Mouse (Mus musculus) neural tube, embryonic 12.5 days (tissue): ENCODE data around the gene Lrr1. TPM values are rescaled to one million over a fixed set of nuclear protein-coding genes. Genes with fewer than 3 reads are reported as not detected.

ENCODE experiments used
- ATAC-seq: fragments of 200-750 bp; cut with Nextera tagmentation; 2 replicates; pipeline ENCODE4 v1.8.0; 2017; ENCODE audit warnings: low read depth, mild to moderate bottlenecking, moderate TSS enrichment, moderate library complexity; ENCODE audit not compliant: low FRiP score
- H3K27ac ChIP-seq: fragments of 300-500 bp; sonication (generic); 2 replicates; pipeline ENCODE4 v1.5.1; 2016
- H3K27me3 ChIP-seq: fragments of 300-500 bp; sonication (generic); replicated peaks from 2 replicates; pipeline ENCODE4 v1.6.1; 2016; ENCODE audit warnings: mild to moderate bottlenecking
- H3K36me3 ChIP-seq: fragments of 300-500 bp; sonication (generic); 2 replicates; pipeline ENCODE4 v1.6.1; 2016; ENCODE audit warnings: mild to moderate bottlenecking
- H3K4me1 ChIP-seq: fragments of 300-500 bp; sonication (generic); 2 replicates; pipeline ENCODE4 v1.6.1; 2016
- H3K4me2 ChIP-seq: fragments of 300-500 bp; sonication (generic); replicated peaks from 2 replicates; pipeline ENCODE4 v1.6.1; 2016; ENCODE audit warnings: mild to moderate bottlenecking
- H3K4me3 ChIP-seq: fragments of 300-500 bp; sonication (generic); 2 replicates; pipeline ENCODE4 v1.5.1; 2016
- H3K9ac ChIP-seq: fragments of 300-500 bp; sonication (generic); 2 replicates; pipeline ENCODE4 v1.6.1; 2016; ENCODE audit warnings: mild to moderate bottlenecking
- H3K9me3 ChIP-seq: fragments of 300-500 bp; sonication (generic); 2 replicates; pipeline ENCODE4 v1.6.1; 2016; ENCODE audit warnings: mild to moderate bottlenecking
- WGBS: fragments of 180-500 bp; shearing (Covaris S2); methylation state at CpG from one replicate; pipeline ENCODE4 v1.1.7; 2016; 5-methylcytosine and 5-hydroxymethylcytosine counted together
- polyA plus RNA-seq: library from polyadenylated mRNA; unstranded; fragments of >200 nt; fragmentation: Nextera tagmentation; extraction: Ambion mirVana; gene quantifications from 2 replicates; pipeline ENCODE4 v1.2.1, GENCODE M21; 2016

Lrr1 gene
- polyA plus RNA-seq: 13.8 and 17.4 TPM in 2 replicates

DNA sequence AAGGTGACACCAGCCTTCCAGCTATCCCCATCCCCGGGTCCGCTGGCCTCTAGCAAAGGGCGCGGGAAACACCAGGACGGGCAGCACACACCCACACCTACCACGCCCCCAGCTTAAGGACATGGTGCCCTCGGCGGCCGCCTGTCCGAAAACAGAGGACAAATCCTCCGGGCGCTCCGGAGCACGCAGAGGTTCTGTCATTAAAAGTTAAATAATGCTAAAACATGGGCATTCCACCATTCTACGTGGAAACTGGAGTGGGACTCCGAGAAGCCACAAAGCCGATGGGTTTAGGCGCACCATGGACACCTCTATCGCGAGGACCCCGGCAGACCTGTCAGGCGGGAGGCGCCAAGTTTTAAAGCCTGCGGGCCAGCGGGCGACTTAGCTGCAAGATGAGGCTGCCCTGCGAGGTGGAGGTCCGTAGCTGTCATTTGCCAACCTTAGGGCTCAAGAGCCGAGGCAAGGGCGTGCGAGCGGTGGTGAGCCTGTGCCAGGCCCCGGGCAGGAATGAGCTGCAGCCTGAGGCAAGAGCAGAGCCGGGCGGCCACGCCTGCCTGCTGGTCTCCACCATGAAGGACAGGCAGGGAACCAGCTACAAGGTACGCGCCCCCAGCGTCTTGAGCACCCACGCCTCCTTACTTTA, at the start of gene Lrr1:
TSS of gene Lrr1 (plus strand) at position 354 of the 646 bp plus-strand sequence.
- WGBS: under 1% methylated on average over 40 of the region's 40 CpGs
- peak within 1 kb of the TSS; percentile 75 for H3K9ac ChIP-seq
- H3K4me2 ChIP-seq: peak within 1 kb of the TSS; percentile 96
- H3K36me3 ChIP-seq: no peaks in the 10 kb centered on the region
- peaks cover 14% of the 10 kb centered on the region for H3K4me1 ChIP-seq
- peak within 1 kb of the TSS; percentile 72 for H3K4me3 ChIP-seq
- peak; percentile 95 for ATAC-seq
- no peak within 1 kb of the TSS; the same call in 1 of the 2 replicates for H3K27ac ChIP-seq
- no peaks in the 10 kb centered on the region for H3K9me3 ChIP-seq
- no peaks in the 10 kb centered on the region for H3K27me3 ChIP-seq

DNA sequence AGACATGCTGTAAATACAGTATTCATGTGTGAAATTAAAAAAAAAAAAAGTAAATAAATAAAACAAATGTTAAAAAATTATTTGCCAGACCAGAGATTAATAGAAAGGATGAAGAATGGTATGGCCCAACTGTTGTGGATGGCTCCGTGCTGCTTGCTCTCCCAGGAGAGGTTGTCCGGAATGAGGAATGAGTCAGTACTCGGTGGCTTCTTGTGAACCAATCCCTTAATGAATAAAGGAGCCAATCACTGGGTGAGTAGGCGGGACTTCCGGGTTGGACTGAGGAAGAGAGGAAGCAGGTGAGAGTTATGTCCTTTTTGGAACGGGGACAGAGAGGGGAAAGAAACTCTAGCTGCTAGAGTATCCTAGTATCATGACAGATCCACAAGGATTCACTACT, 48.7 kb upstream of the Lrr1 start:
- H3K4me2 ChIP-seq: no peak overlapping the region
- no peak overlapping the region for H3K4me3 ChIP-seq
- H3K9ac ChIP-seq: no peak overlapping the region
- no peaks in the 10 kb centered on the region for H3K27me3 ChIP-seq
- H3K27ac ChIP-seq: no peak overlapping the region
- no peaks in the 10 kb centered on the region for H3K36me3 ChIP-seq
- 89% methylated on average over 6 of the region's 6 CpGs for WGBS
- H3K4me1 ChIP-seq: no peaks in the 10 kb centered on the region
- no peaks in the 10 kb centered on the region for H3K9me3 ChIP-seq
- no peak for ATAC-seq

DNA sequence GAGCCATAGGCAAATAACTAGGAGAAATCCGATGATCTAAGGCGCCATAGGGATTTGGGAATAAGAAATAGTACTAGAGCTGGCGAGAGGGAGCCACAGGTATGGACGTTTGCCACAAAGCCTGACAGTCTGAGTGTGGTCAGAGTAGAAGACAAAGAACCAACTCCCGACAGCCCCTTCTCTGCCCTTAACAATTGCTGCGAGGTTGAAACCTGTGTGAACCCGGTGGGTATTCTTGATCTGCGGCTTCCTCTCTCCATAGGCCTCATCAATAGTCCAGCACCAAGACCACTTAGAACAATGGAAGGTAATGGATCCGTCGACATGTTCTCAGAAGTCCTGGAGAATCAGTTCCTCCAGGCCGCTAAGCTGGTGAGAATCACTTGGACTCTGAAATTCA, 45.8 kb upstream of the Lrr1 start:
- Histone ChIP-seq H3K36me3 (no peaks in the 10 kb centered on the region), H3K9ac (no peak overlapping the region), H3K4me3 (no peak overlapping the region), H3K4me2 (no peak overlapping the region), H3K27ac (no peak overlapping the region), H3K4me1 (no peaks in the 10 kb centered on the region), H3K27me3 (no peaks in the 10 kb centered on the region), H3K9me3 (no peaks in the 10 kb centered on the region)
- 90% methylated on average over 11 of the region's 11 CpGs for WGBS
- ATAC-seq: no peak

DNA sequence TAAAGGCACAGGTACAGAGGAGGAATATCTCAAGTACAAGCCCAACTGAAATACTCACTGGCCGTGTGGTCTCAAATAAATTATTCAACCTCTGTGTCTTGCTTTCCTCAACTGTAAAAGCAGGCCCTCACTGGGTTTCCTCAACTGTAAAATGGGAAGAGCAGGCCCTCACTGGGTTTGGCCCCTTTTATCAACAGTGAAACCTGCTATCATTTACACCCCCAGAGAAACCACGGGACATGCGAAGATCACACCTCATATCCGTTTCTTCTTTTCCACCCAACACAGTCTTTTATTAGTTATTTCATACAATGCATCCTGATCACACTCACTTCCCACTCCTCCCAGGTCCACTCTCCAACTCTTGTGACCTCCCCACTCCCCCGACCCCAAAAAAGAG, 43.5 kb upstream of the Lrr1 start:
- Histone ChIP-seq H3K4me3 (no peak overlapping the region), H3K36me3 (no peaks in the 10 kb centered on the region), H3K27me3 (no peaks in the 10 kb centered on the region), H3K9me3 (no peaks in the 10 kb centered on the region), H3K27ac (no peak overlapping the region), H3K4me2 (no peak overlapping the region), H3K4me1 (no peaks in the 10 kb centered on the region), H3K9ac (no peak overlapping the region)
- 89% methylated on average over 5 of the region's 5 CpGs for WGBS
- ATAC-seq: no peak

DNA sequence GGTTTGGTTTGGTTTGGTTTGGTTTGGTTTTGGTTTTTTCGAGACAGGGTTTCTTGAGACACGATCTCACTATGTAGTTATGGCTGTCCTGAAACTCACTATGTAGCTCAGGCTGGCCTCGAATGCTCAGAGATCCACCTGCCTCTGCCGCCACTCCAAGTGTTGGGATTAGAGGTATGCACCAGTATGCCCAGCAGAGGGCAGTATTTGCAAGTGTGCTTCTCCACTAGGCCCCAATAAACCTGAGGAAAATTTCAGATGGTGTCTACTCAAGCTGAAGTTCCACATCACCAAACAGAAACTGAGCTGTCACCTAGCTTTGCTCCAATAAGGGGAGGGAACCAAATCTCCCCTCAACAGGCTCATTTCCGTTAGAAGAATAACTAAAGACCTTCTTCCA, 41.4 kb upstream of the Lrr1 start:
- Histone ChIP-seq H3K4me2 (no peak overlapping the region), H3K4me1 (no peaks in the 10 kb centered on the region), H3K4me3 (no peak overlapping the region), H3K36me3 (no peaks in the 10 kb centered on the region), H3K9me3 (no peaks in the 10 kb centered on the region), H3K9ac (no peak overlapping the region), H3K27me3 (no peaks in the 10 kb centered on the region), H3K27ac (no peak overlapping the region)
- ATAC-seq: no peak
- WGBS: 89% methylated on average over 5 of the region's 5 CpGs

DNA sequence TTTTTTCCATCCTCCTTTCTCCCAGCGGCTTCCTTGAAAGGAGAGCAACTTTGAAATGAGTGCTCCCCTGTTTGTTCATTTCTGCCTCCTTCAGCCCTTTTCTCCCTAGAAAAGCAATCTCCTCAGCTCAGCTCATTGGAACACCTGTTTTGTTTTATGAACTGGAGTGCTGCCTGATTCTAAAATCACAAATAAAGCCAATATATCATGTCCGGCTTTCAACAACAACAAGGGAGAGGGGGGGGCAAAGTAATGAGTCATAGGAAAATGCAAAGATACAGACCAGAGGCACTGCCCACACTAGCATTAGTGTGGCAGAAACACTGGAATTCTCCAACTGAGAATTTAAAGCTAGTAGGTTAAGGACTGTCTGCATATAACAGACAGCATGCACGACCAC, 41.0 kb upstream of the Lrr1 start:
- Histone ChIP-seq H3K4me1 (no peaks in the 10 kb centered on the region), H3K9ac (no peak overlapping the region), H3K4me3 (no peak overlapping the region), H3K27ac (no peak overlapping the region), H3K9me3 (no peaks in the 10 kb centered on the region), H3K4me2 (no peak overlapping the region), H3K27me3 (no peaks in the 10 kb centered on the region), H3K36me3 (no peaks in the 10 kb centered on the region)
- WGBS: 93% methylated on average over 3 of the region's 3 CpGs
- ATAC-seq: no peak

DNA sequence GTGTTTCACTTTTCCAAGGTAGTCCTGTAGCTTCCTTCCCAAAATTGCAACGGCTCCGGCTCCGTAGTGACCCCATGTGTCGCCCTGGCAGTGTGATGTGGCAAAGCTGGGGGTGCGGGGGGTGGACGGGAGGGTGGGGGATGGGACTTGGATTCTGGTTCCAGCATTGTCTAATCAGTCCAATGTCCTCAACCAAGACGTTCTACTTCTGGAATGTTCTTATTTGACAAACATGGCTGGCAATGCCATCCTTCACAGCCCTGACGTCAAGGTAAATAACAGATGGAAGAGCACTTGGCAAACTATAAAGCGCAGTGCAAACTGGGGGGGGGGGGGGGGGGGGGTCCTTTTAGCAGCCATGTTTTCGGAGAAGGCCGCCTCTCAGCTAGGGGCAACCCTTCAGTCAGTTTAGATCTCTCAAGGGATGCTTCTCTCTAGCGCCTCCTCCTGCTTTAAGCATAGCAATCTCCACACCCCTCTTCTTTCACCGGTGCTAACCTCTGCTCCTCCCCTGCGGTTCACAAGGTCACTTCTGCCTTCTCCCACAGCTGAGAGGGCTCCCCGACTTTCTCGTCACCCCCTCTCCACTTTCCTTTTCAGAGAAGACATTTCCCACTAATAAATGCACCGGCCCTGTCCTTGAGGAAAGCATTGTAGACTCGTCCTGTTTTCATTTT, 38.8 kb upstream of the Lrr1 start:
- Histone ChIP-seq H3K4me3 (no peak overlapping the region), H3K9ac (no peak overlapping the region), H3K4me1 (no peaks in the 10 kb centered on the region), H3K27ac (no peak overlapping the region), H3K36me3 (no peaks in the 10 kb centered on the region), H3K9me3 (no peaks in the 10 kb centered on the region), H3K27me3 (no peaks in the 10 kb centered on the region), H3K4me2 (peak overlapping the region; percentile 41)
- no peak for ATAC-seq
- WGBS: 40% methylated on average over 18 of the region's 18 CpGs

DNA sequence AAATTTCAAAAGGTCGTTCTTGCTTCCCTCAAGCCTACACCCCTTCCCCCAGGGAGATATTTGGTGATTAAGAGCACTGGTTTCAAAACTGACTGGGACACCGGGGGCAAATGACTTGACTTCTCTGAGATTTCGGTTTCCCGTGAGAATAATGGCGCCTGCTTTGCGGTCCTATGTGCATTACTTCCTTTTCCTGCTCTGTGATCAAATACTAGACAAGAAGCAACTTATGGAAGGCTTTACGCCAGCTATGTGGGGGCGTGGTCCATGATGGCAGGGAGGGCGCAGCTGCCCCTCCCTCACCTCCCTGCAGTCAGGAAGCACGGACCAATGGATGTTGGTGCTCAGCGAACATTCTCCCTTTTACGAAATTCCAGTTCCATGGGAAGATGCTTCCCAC, 38.1 kb upstream of the Lrr1 start:
- no peak overlapping the region for H3K4me3 ChIP-seq
- ATAC-seq: no peak

DNA sequence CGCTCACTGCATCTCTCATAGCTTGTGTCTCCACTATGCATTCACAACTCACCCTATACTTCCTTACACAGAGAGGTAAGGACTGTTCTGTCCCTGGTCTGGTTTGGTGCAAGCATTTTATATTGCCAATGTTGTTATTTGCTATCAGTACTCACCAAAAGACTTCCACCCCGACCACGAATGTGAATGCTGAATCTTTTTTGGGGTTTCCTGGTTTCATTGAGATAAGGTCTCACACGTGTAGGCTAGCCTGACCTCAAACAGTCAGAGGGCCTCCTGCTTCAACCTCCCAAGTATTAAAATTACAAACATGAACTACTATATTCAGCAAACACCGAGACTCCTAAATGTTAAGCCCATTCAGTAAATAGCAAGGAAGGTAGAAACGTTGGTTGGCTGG, 37.3 kb upstream of the Lrr1 start:
- Histone ChIP-seq H3K4me3 (no peak overlapping the region), H3K27ac (no peak overlapping the region), H3K36me3 (no peaks in the 10 kb centered on the region), H3K4me1 (no peaks in the 10 kb centered on the region), H3K27me3 (no peaks in the 10 kb centered on the region), H3K9ac (no peak overlapping the region), H3K9me3 (no peaks in the 10 kb centered on the region), H3K4me2 (no peak overlapping the region)
- 85% methylated on average over 6 of the region's 6 CpGs for WGBS
- ATAC-seq: no peak

More for the DNA sequence above, 38.1 kb upstream of the Lrr1 start:
- no peaks in the 10 kb centered on the region for H3K4me1 ChIP-seq
- no peak overlapping the region for H3K27ac ChIP-seq
- peak overlapping the region; percentile 41 for H3K4me2 ChIP-seq
- no peaks in the 10 kb centered on the region for H3K36me3 ChIP-seq
- H3K9me3 ChIP-seq: no peaks in the 10 kb centered on the region
- WGBS: 72% methylated on average over 12 of the region's 12 CpGs
- H3K9ac ChIP-seq: no peak overlapping the region
- no peaks in the 10 kb centered on the region for H3K27me3 ChIP-seq

DNA sequence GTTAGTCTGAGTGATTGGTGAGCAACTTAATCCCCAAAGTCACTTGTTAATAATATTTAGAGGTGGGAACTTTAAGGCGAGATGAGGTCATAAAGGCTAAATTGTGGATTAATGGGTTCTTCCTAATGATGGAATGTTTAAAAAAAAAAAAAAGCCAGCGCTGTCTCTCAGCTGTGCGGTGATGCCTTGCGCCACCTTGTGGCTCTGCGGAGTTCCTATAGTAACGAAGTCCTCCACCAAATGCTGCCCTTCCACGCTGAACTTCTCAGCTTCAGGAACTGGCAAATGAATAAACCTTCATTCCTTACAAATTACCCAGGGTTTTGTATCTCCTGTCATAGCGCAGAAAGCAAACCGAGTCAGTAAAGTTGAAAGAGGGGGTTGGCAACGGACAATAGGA, 36.6 kb upstream of the Lrr1 start:
- no peaks in the 10 kb centered on the region for H3K36me3 ChIP-seq
- H3K27ac ChIP-seq: no peak overlapping the region
- no peak overlapping the region for H3K4me2 ChIP-seq
- no peaks in the 10 kb centered on the region for H3K4me1 ChIP-seq
- no peak for ATAC-seq
- no peak overlapping the region for H3K9ac ChIP-seq
- no peaks in the 10 kb centered on the region for H3K27me3 ChIP-seq
- H3K9me3 ChIP-seq: no peaks in the 10 kb centered on the region
- 8% methylated on average over 10 of the region's 10 CpGs for whole genome bisulfite sequencing
- H3K4me3 ChIP-seq: no peak overlapping the region

DNA sequence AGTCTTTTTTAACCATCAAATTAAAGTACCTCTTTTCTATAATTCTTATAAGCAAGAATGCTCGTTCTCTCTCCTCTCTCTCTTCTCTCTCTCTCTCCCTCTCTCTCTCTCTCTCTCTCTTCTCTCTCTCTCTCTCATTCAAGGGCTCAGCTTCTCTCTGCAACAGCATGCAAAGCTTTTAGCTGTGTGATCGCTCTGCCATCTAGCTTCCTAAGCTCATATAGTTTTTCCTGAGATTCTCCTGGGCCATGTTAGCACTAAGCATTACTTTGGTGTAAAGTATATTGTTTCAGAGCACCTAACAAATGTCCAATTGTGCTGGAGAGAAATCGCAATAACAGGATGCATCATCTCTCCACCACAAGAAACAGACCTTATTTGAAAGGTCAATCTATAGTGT, 29.4 kb upstream of the Lrr1 start:
- Histone ChIP-seq H3K36me3 (no peaks in the 10 kb centered on the region), H3K9ac (no peak overlapping the region), H3K4me3 (no peak overlapping the region), H3K4me2 (no peak overlapping the region), H3K4me1 (no peaks in the 10 kb centered on the region), H3K27ac (no peak overlapping the region), H3K27me3 (no peaks in the 10 kb centered on the region), H3K9me3 (no peaks in the 10 kb centered on the region)
- WGBS: 91% methylated on average over 3 of the region's 3 CpGs
- no peak for ATAC-seq

DNA sequence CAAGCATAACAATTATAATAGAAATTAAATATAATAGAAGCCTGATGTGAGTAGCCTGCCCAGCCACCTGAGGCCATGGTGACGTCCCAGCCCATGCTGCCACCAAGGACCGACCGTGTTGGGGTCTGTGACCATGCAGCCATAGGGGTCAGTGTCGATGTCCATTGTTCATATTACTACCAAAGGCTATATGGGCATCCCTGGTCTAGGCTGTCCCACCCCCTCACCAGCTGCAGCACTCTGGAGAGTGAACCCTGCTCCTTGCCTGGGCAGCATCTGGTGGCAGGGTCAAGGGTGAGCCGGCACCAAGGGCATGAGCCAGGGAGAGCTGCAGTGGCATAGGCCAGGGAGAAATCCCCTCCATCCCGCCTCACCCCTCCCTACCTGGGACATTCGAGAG, 28.8 kb upstream of the Lrr1 start:
- ATAC-seq: no peak
- Histone ChIP-seq H3K4me3 (no peak overlapping the region), H3K27me3 (no peaks in the 10 kb centered on the region), H3K9ac (no peak overlapping the region), H3K27ac (no peak overlapping the region), H3K9me3 (no peaks in the 10 kb centered on the region), H3K4me1 (no peaks in the 10 kb centered on the region), H3K4me2 (no peak overlapping the region), H3K36me3 (no peaks in the 10 kb centered on the region)
- 89% methylated on average over 7 of the region's 7 CpGs for WGBS

DNA sequence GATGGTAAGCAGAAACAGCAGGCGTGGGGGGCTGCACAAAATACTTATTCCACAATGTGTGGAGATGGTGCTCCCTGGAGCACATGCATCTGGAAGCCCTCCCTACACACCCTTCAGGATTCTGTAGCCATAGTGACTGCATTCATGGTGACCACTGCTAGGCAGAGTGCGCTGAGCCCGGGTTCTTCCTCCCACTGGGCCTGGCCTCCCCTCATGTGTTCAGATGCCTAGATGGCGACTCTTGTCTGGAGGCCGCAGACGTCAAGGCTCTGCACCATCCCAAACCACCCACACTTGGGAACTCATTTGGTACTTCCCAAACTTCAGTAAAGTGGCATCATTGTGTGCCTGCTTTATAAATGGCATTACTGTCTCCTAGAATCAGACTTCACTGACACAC, 25.2 kb upstream of the Lrr1 start:
- whole genome bisulfite sequencing: 76% methylated on average over 6 of the region's 6 CpGs
- Histone ChIP-seq H3K9ac (no peak overlapping the region), H3K36me3 (no peaks in the 10 kb centered on the region), H3K4me2 (no peak overlapping the region), H3K4me3 (no peak overlapping the region), H3K27ac (no peak overlapping the region), H3K9me3 (no peaks in the 10 kb centered on the region), H3K27me3 (no peaks in the 10 kb centered on the region), H3K4me1 (no peaks in the 10 kb centered on the region)
- no peak for ATAC-seq
